Mouse (Mus musculus) hindbrain, embryonic 14.5 days (tissue): ENCODE results near the gene Myo1e. TPM values are rescaled to one million over a fixed set of nuclear protein-coding genes. Genes with fewer than 3 reads are reported as not detected.

Experiments used
- ATAC-seq: fragments of 200-750 bp; cut with Nextera tagmentation; 2 replicates; pipeline ENCODE4 v1.8.0; 2017; ENCODE audit warnings: moderate number of reproducible peaks, mild to moderate bottlenecking, moderate TSS enrichment, moderate library complexity; ENCODE audit not compliant: low FRiP score
- DNase-seq: peaks from one replicate; pipeline ENCODE4 v3.0.0-alpha.2; 2015; ENCODE audit warnings: low spot score
- H3K27ac ChIP-seq: fragments of 300-500 bp; sonication (generic); 2 replicates; pipeline ENCODE4 v1.5.1; 2014; ENCODE audit warnings: mild to moderate bottlenecking, moderate library complexity
- H3K27me3 ChIP-seq: fragments of 300-500 bp; sonication (generic); 2 replicates; pipeline ENCODE4 v1.6.1; 2014; ENCODE audit warnings: mild to moderate bottlenecking, low read length, mixed read lengths; ENCODE audit not compliant: control insufficient read depth, insufficient read depth
- H3K36me3 ChIP-seq: fragments of 300-500 bp; sonication (generic); replicated peaks from 2 replicates; pipeline ENCODE4 v1.6.1; 2014; ENCODE audit not compliant: control insufficient read depth, insufficient read depth
- H3K4me1 ChIP-seq: fragments of 300-500 bp; sonication (generic); replicated peaks from 2 replicates; pipeline ENCODE4 v1.6.1; 2014; ENCODE audit warnings: antibody characterized with exemption, low read length, mixed read lengths; ENCODE audit not compliant: control insufficient read depth, insufficient read depth
- H3K4me2 ChIP-seq: fragments of 300-500 bp; sonication (generic); replicated peaks from 2 replicates; pipeline ENCODE4 v1.6.1; 2014; ENCODE audit warnings: mild to moderate bottlenecking, moderate library complexity
- H3K4me3 ChIP-seq: fragments of 300-500 bp; sonication (generic); replicated peaks from 2 replicates; pipeline ENCODE4 v1.5.1; 2014; ENCODE audit warnings: mild to moderate bottlenecking, low read length
- H3K9ac ChIP-seq: fragments of 300-500 bp; sonication (generic); 2 replicates; pipeline ENCODE4 v1.6.1; 2014
- H3K9me3 ChIP-seq: fragments of 300-500 bp; sonication (generic); 2 replicates; pipeline ENCODE4 v1.6.1; 2016; ENCODE audit warnings: low read length; ENCODE audit not compliant: control insufficient read depth
- WGBS: fragments of 180-500 bp; shearing (Covaris S2); extraction: QIAGEN DNeasy Blood & Tissue Kit; methylation state at CpG from one replicate; pipeline ENCODE4 v1.1.7; 2014; 5-methylcytosine and 5-hydroxymethylcytosine counted together
- polyA plus RNA-seq: library from polyadenylated mRNA; unstranded; fragments of >200 nt; fragmentation: Nextera tagmentation; extraction: Ambion mirVana; gene quantifications from 2 replicates; pipeline ENCODE4 v1.2.1, GENCODE M21; 2014

The Myo1e gene
- polyA plus RNA-seq, 1 experiment from 2014 or later: 7.9 TPM

DNA sequence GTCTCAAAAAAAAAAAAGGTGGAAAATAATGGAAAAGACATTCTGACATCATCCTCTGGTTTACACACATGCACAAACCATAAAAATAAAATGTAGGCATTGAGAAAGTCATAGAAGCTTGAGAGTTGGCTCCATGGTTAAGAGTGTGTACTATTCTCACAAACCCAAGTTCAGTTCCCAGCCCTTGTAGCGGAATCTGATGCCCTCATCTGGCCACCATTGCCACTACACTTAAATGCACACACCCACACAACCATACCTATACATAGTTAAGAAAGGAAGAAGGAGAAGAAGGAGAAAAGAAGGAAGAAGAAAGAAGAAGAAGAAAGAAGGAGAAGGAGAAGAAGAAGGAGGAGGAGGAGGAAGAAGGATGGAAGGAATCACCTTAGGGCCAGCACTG, 106.9 kb downstream of the Myo1e start:
- Histone ChIP-seq H3K9me3 (no peaks in the 10 kb centered on the region), H3K9ac (no peak overlapping the region), H3K4me3 (no peak overlapping the region), H3K36me3 (no peaks in the 10 kb centered on the region), H3K4me2 (no peak overlapping the region), H3K4me1 (no peaks in the 10 kb centered on the region), H3K27me3 (no peaks in the 10 kb centered on the region), H3K27ac (no peak overlapping the region)
- 97% methylated on average over 1 of the region's 1 CpGs for WGBS
- DNase-seq (no peak), ATAC-seq (no peak)

GRCm38 (mm10) chr9:70315130-70315529, 108.0 kb downstream of the Myo1e start:
- Histone ChIP-seq H3K9ac (no peak overlapping the region), H3K27ac (no peak overlapping the region), H3K36me3 (no peaks in the 10 kb centered on the region), H3K4me3 (no peak overlapping the region), H3K9me3 (no peaks in the 10 kb centered on the region), H3K27me3 (no peaks in the 10 kb centered on the region), H3K4me2 (no peak overlapping the region), H3K4me1 (no peaks in the 10 kb centered on the region)
- DNase-seq (no peak), ATAC-seq (no peak)
- WGBS: 73% methylated on average over 4 of the region's 4 CpGs

- H3K9ac ChIP-seq: no peak overlapping the region
- H3K27me3 ChIP-seq: no peaks in the 10 kb centered on the region
- 72% methylated on average over 3 of the region's 3 CpGs for WGBS
- no peak overlapping the region for H3K4me3 ChIP-seq
- ATAC-seq (no peak), DNase-seq (no peak)
- H3K27ac ChIP-seq: no peak overlapping the region
- H3K9me3 ChIP-seq: no peaks in the 10 kb centered on the region
- no peaks in the 10 kb centered on the region for H3K4me1 ChIP-seq
- no peak overlapping the region for H3K4me2 ChIP-seq
- no peaks in the 10 kb centered on the region for H3K36me3 ChIP-seq
Observed at GRCm38 (mm10) chr9:70318601-70319000, 111.5 kb downstream of the Myo1e start.

DNA sequence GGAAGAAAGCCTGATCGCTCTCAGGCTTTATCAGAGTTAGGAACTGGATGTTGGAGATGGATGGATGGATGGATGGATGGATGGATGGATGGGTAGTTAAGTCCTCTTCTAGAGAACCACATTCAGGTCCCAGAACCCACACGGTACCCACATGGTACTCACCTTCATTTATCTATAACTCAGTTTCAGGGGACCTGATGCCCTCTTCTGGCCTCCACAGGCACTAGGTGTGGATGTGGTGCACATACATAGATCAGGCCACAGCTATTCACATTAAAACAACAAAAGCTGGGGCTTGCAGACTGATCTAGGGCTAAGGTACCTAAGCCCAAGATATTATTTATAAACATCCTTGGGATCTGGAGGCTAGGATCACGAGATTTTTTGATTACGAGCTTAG, 117.2 kb downstream of the Myo1e start:
- Histone ChIP-seq H3K9ac (no peak overlapping the region), H3K36me3 (no peaks in the 10 kb centered on the region), H3K27me3 (no peaks in the 10 kb centered on the region), H3K4me3 (no peak overlapping the region), H3K9me3 (no peaks in the 10 kb centered on the region), H3K27ac (no peak overlapping the region), H3K4me2 (no peak overlapping the region), H3K4me1 (no peaks in the 10 kb centered on the region)
- DNase-seq (no peak), ATAC-seq (no peak)
- 92% methylated on average over 4 of the region's 4 CpGs for WGBS

DNA sequence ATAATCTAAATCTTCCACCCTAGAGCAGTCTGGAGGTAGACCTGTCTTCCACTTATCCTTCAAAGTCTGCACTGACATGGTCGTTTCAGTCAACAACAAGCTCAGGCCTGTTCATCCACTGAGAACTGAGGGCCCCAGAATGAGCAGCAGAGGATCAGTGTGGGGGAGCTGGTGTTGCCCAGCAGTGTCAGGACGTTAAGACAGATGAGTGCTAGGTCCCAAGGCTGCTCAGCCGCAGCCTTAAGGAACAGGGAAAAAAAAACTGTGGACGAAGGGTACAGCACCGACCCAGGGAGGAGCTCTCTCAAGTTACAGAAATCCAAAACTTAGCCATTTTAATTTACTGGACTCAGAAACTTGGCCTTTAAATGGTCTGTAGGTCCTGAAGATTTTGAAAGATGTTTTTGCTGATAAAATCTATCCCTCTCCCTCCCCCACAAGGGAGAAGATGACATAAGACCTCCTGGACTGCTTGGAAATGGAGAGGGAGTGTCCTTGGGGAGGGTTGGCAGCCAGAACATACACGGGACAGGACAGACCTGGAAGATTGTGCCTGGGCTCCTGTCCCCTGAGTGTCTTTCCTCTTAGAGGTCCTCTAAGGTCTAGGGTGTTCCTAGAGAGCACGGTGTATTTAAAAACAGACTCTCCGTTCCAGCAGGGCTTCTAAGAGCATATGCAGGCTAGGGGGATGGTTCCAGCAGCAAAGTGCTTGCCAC, 118.9 kb downstream of the Myo1e start:
- no peak overlapping the region for H3K27ac ChIP-seq
- H3K27me3 ChIP-seq: no peaks in the 10 kb centered on the region
- ATAC-seq: no peak
- no peaks in the 10 kb centered on the region for H3K4me1 ChIP-seq
- no peak overlapping the region for H3K4me3 ChIP-seq
- no peak overlapping the region for H3K4me2 ChIP-seq
- 79% methylated on average over 8 of the region's 8 CpGs for WGBS
- DNase-seq: no peak
- H3K9me3 ChIP-seq: no peaks in the 10 kb centered on the region
- no peak overlapping the region for H3K9ac ChIP-seq
- H3K36me3 ChIP-seq: no peaks in the 10 kb centered on the region

- Histone ChIP-seq H3K4me2 (no peak overlapping the region), H3K9ac (no peak overlapping the region), H3K9me3 (no peaks in the 10 kb centered on the region), H3K27me3 (no peaks in the 10 kb centered on the region), H3K27ac (no peak overlapping the region), H3K36me3 (no peaks in the 10 kb centered on the region), H3K4me3 (no peak overlapping the region), H3K4me1 (no peaks in the 10 kb centered on the region)
- DNase-seq: no peak
- no peak for ATAC-seq
- 86% methylated on average over 5 of the region's 5 CpGs for WGBS
Observed at GRCm38 (mm10) chr9:70328193-70328841, 121.2 kb downstream of the Myo1e start.

GRCm38 (mm10) chr9:70331727-70332335, 124.7 kb downstream of the Myo1e start:
- H3K36me3 ChIP-seq: no peaks in the 10 kb centered on the region
- no peak overlapping the region for H3K4me2 ChIP-seq
- H3K27ac ChIP-seq: no peak overlapping the region
- ATAC-seq: no peak
- no peak overlapping the region for H3K4me3 ChIP-seq
- 91% methylated on average over 11 of the region's 11 CpGs for WGBS
- no peak for DNase-seq
- no peak overlapping the region for H3K9ac ChIP-seq
- no peaks in the 10 kb centered on the region for H3K27me3 ChIP-seq
- H3K9me3 ChIP-seq: no peaks in the 10 kb centered on the region
- no peaks in the 10 kb centered on the region for H3K4me1 ChIP-seq

DNA sequence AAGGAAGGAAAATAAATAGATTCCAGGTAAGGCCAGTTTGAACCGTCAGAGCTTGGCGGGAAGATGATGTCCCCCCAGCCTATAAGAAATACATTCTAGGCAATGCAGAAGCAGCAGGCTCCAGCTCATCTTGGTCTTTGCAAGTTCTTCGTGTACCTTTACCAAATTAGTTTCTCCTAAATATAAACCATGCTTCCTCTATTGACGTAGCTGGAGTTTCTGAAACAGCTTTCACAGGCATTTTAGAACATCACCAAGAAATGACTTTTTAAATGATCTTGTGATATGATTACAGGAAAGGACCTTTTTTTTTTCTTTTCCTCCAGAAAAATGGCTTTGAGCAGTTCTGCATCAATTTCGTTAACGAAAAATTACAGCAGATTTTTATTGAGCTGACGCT, 131.2 kb downstream of the Myo1e start:
- Histone ChIP-seq H3K9me3 (no peaks in the 10 kb centered on the region), H3K27ac (no peak overlapping the region), H3K4me3 (no peak overlapping the region), H3K9ac (no peak overlapping the region), H3K4me1 (no peaks in the 10 kb centered on the region), H3K27me3 (no peaks in the 10 kb centered on the region), H3K4me2 (no peak overlapping the region), H3K36me3 (0 out of 2 replicates have a peak, but pooled peaks cover 4% of the 10 kb centered on the region)
- ATAC-seq: no peak
- 87% methylated on average over 7 of the region's 7 CpGs for WGBS
- no peak for DNase-seq

DNA sequence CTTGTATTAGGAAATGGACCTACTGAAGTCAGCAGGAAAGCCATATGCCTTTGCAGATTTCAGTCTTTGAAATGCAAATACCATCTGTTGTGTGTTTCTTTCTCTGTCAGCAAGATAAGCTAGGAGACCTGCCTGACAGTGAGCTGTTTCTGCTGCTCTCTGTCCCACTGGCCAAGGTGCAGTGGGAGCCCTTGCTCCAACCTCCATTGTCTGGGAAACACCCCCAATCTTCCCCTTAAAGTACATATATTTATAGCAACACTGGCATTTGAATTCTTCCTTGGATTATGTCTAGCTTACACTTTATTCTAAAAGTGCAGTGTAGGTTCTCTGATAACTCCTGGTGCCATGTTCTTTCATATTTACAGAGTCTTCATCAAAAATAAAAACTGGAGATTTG, 131.7 kb downstream of the Myo1e start:
- Histone ChIP-seq H3K4me1 (no peaks in the 10 kb centered on the region), H3K9ac (no peak overlapping the region), H3K4me3 (no peak overlapping the region), H3K4me2 (no peak overlapping the region), H3K36me3 (0 out of 2 replicates have a peak, but pooled peaks cover 4% of the 10 kb centered on the region), H3K27me3 (no peaks in the 10 kb centered on the region), H3K9me3 (no peaks in the 10 kb centered on the region), H3K27ac (no peak overlapping the region)
- DNase-seq (no peak), ATAC-seq (no peak)
